Mouse (Mus musculus) lung, adult 2 months (tissue): ENCODE data around the gene Gas2.

Experiments
- CTCF ChIP-seq: fragments of 200-500 bp; IDR thresholded peaks from 2 replicates; pipeline ENCODE4 v1.5.1; 2011; ENCODE audit warnings: mild to moderate bottlenecking, low read length, control low read depth; ENCODE audit not compliant: insufficient read depth
- POLR2A ChIP-seq: fragments of 200-500 bp; IDR thresholded peaks from 2 replicates; pipeline ENCODE4 v1.6.1; 2011; ENCODE audit warnings: low read depth, mild to moderate bottlenecking, control low read depth, low read length, borderline replicate concordance; ENCODE audit errors: extremely low read depth

DNA sequence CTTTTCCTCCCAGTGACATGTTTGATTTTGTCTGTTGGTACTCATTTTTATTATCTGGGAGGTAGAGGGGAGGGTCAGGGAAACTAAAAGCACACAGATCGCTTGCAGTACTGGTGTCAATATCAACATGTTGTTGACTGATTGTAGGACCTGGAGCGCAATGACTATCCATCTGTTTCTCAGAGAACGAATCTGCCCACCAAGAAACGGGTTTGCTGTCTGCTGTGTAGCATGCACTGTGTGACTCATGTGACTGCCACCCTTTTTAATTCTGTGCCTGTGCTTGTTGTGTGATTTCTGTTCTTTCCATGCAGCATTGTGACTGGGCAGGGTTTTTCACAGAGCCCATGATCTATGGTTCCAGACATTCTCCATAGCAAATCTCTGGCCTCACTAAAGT lies 69.4 kb downstream of the Gas2 start:
- TF ChIP-seq POLR2A (no peak), CTCF (no peak)
